Mouse (Mus musculus) fat pad, adult 2 months (tissue): Measurements from ENCODE around the gene Ly9.

Source experiments
- DNase-seq: peaks from one replicate; pipeline ENCODE4 v3.0.0-alpha.2; 2011; ENCODE audit warnings: low read depth, low spot score; ENCODE audit errors: extremely low read depth

Ly9 gene

GRCm38 (mm10) chr1:171604686-171605085, 2.5 kb downstream of the Ly9 start:
- no peak for DNase-seq

- DNase-seq: no peak
Observed at GRCm38 (mm10) chr1:171584584-171584983, 22.6 kb downstream of the Ly9 start.

GRCm38 (mm10) chr1:171577168-171577567, 30.0 kb downstream of the Ly9 start:
- no peak for DNase-seq

- DNase-seq: no peak
Observed at GRCm38 (mm10) chr1:171568436-171568835, 38.8 kb downstream of the Ly9 start.

- no peak for DNase-seq
Observed at GRCm38 (mm10) chr1:171566777-171567176, 40.4 kb downstream of the Ly9 start.

GRCm38 (mm10) chr1:171565888-171566287, 41.3 kb downstream of the Ly9 start:
- no peak for DNase-seq

GRCm38 (mm10) chr1:171564247-171564646, 43.0 kb downstream of the Ly9 start:
- DNase-seq: no peak

- no peak for DNase-seq
Observed at GRCm38 (mm10) chr1:171563042-171563441, 44.2 kb downstream of the Ly9 start.

GRCm38 (mm10) chr1:171561639-171562225, 45.5 kb downstream of the Ly9 start:
- DNase-seq: no peak

- DNase-seq: no peak
Observed at GRCm38 (mm10) chr1:171561200-171561599, 46.0 kb downstream of the Ly9 start.

GRCm38 (mm10) chr1:171560262-171560661, 46.9 kb downstream of the Ly9 start:
- no peak for DNase-seq

GRCm38 (mm10) chr1:171558898-171559297, 48.3 kb downstream of the Ly9 start, which contains the start of gene Cd244a:
Gene Cd244a, plus strand, starts transcription at chr1:171559193.
- DNase-seq: no peak

GRCm38 (mm10) chr1:171558407-171558806, 48.8 kb downstream of the Ly9 start:
- DNase-seq: no peak

- no peak for DNase-seq
Observed at GRCm38 (mm10) chr1:171556366-171556765, 50.8 kb downstream of the Ly9 start.

GRCm38 (mm10) chr1:171553359-171554341, 53.6 kb downstream of the Ly9 start:
- no peak for DNase-seq

- no peak for DNase-seq
Observed at GRCm38 (mm10) chr1:171552230-171552629, 55.0 kb downstream of the Ly9 start.

GRCm38 (mm10) chr1:171551326-171551725, 55.9 kb downstream of the Ly9 start:
- no peak for DNase-seq

GRCm38 (mm10) chr1:171540694-171541093, 66.5 kb downstream of the Ly9 start:
- no peak for DNase-seq
